Mouse (Mus musculus): ENCODE data around the gene Crtc1. TPM values are rescaled to one million over a fixed set of nuclear protein-coding genes. Genes with fewer than 3 reads are reported as not detected.

Gene Crtc1
- total RNA-seq, 4 experiments from 2014 or later, result 7.1 to 15.3 (median 7.6) TPM

GRCm38 (mm10) chr8:70351035-70351999 is 88.1 kb downstream of the Crtc1 start:
- DNase-seq (ENCODE audit: low spot score in 2 of 2), result no peak

DNA sequence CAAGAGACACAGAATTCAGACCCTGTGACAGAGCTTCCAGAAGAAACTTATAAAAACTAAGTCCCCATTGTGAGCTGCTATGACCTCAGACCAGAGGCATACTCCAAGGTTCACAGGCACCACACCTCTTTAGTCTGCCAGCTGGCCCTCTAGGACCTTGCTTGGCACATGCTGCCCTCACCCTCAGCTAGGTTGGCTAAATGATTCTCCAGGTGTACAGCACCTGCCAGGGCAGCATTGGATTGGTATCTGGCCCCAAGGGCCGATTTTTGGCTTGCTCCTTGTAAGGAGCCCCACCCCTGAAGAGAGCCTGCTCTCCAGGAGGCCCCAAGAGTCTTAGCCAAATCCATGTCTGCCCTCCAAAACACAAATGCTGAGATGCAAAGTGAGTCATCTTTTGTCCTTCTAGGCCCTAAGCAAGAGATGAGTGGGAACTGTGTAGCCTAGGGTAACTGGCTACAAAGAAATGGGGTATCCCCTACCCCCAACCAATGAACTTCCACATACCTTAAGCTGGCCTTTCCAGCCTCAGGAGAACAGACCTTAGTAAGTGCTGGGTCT is 91.4 kb downstream of the Crtc1 start:
- no peak for DNase-seq (ENCODE audit: low spot score in 2 of 2)

DNA sequence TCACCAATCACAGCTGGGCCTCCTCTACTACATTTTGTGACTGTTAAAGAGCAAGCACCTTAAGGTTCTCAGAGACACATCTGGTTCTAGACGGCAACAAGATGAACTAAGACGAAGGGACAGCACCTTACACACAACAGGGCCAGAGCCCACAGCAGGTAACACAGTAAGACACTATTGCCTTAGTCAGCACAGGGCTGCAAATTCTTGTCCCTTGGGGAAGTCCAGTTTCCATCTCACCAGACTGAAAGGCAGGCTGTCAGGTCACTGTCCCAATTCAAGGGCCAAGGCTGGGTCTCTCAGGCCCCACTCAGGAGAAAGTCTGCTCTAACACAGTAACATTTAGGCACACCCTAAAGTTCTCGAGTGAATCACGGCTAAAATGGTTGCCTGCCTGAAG is 91.9 kb downstream of the Crtc1 start:
- no peak for DNase-seq (ENCODE audit: low spot score in 2 of 2)

DNA sequence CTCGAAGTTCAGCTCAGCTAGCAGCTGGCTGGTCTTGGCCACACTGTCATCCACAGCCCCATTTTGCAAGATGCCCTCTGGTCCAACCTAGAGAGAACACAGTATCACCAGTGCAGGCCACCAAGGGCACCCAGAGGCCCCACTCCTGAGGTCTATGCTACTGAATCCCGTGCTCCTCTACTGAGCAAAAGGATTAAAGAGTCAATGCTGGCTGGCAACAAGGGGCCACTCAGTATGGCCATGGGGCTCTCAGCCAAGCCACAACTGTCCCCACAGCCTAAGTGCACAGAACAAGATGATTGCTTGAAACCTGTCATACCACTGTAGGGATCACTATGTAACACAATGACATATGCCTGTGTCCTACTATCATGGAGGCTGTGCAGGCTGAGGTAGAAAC is 95.1 kb downstream of the Crtc1 start:
- DNase-seq (ENCODE audit: low spot score in 2 of 2), result no peak

GRCm38 (mm10) chr8:70343696-70344095 is 95.7 kb downstream of the Crtc1 start:
- DNase-seq (ENCODE audit: low spot score in 2 of 2), result no peak

GRCm38 (mm10) chr8:70343076-70343475 is 96.3 kb downstream of the Crtc1 start:
- no peak for DNase-seq (ENCODE audit: low spot score in 2 of 2)

- DNase-seq (ENCODE audit: low spot score in 2 of 2), result no peak
Observed at GRCm38 (mm10) chr8:70342007-70342406, 97.4 kb downstream of the Crtc1 start.

DNA sequence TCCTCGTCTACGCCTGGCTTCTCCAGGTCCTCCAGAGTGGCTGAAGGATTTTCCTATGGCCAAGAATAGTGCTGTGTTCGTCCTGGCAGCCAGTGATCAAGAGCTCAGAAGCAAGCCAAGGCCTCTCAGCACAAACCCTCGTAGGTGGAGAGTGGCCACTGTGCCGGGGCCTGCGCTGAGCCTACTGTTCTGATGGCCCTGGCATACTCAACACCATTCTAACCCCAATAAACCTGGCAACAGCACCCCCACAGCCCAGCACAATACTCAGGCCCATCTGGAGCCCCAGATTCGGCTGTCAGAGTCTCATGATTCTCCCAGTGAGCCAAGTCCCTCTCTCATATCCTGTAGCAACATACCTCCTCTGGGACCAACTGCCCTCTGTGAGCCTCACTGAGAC is 98.7 kb downstream of the Crtc1 start:
- DNase-seq (ENCODE audit: low spot score in 2 of 2), result no peak

DNA sequence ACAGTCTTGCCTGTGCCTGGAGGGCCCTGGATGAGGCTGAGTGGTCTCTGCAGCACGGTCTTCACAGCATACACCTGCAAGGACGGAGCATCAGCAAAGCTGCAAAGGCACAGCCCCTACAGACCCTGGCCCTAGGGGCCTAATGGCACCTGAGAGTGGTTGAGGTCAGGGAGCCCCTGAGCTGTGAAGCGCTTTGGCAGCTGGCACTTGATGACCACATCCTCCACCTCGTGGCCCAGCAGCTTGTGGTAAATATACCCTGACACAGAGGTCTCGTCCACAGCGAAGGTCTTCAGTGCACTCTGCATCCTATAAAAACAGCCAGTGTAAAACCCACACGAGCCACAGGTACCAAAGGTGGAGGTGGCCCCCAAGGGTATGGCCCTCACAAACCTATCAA is 100.4 kb downstream of the Crtc1 start:
- no peak for DNase-seq (ENCODE audit: low spot score in 2 of 2)

GRCm38 (mm10) chr8:70332878-70333202 is 106.5 kb downstream of the Crtc1 start:
- DNase-seq (ENCODE audit: low spot score in 2 of 2), result no peak

Other genes starting within 250 kb of the Crtc1 start
- gene Slc25a42, start 227.3 kb downstream of the Crtc1 start, total RNA-seq (2022), result 10 to 100 TPM; 27.4 to 34.4 (median 31.1) TPM
- 10 to 100 TPM; 41.1 to 50.5 (median 42.9) TPM for gene Sugp2, start 205.4 kb downstream of the Crtc1 start, total RNA-seq (2022)
- gene Armc6, start 205.1 kb downstream of the Crtc1 start, total RNA-seq (2022), result 1 to 10 TPM; 5.5 to 8.7 (median 7.6) TPM
- gene Homer3, start 156.8 kb downstream of the Crtc1 start, total RNA-seq (2022), result 1 to 10 TPM; 3.1 to 4.4 (median 3.2) TPM
- gene Ddx49, start 137.1 kb downstream of the Crtc1 start, total RNA-seq (2022), result 10 to 100 TPM; 25.8 to 35.3 (median 33.9) TPM
- 100 to 1,000 TPM; 112 to 126 (median 121) TPM for gene Cope, start 137.1 kb downstream of the Crtc1 start, total RNA-seq (2022)
- gene Cers1, start 123.8 kb downstream of the Crtc1 start, total RNA-seq (2022), result 10 to 100 TPM; 16.5 to 25.1 (median 20.2) TPM
- 1 to 10 TPM in 1 of 4 experiments, under 1 TPM in 1, not detected in 2; 0.75 to 2.7 TPM for gene Gdf1, start 109.8 kb downstream of the Crtc1 start, total RNA-seq (2022)
- gene Upf1, start 86.3 kb downstream of the Crtc1 start, total RNA-seq (2022), result 10 to 100 TPM; 29.7 to 32.7 (median 30.8) TPM
- gene Comp, start 66.0 kb downstream of the Crtc1 start, total RNA-seq (2022), result 10 to 100 TPM in 2 of 4 experiments, 1 to 10 TPM in 2; 2.7 to 16.7 (median 8.4) TPM
- gene Klhl26, start 37.4 kb upstream of the Crtc1 start, total RNA-seq (2022), result 1 to 10 TPM; 6.6 to 9.7 (median 7.5) TPM
- gene Tmem59l, start 47.8 kb upstream of the Crtc1 start, total RNA-seq (2022), result not detected
- 1 to 10 TPM; 1.1 to 2.5 (median 2.3) TPM for gene Crlf1, start 53.6 kb upstream of the Crtc1 start, total RNA-seq (2022)
- gene Rex1bd, start 67.2 kb upstream of the Crtc1 start, total RNA-seq (2022), result 100 to 1,000 TPM; 175 to 196 (median 181) TPM
- gene Uba52, start 71.2 kb upstream of the Crtc1 start, total RNA-seq (2022), result 100 to 1,000 TPM; 794 to 918 (median 839) TPM
- 100 to 1,000 TPM; 113 to 123 (median 120) TPM for gene Fkbp8, start 88.1 kb upstream of the Crtc1 start, total RNA-seq (2022)
- gene Kxd1, start 88.4 kb upstream of the Crtc1 start, total RNA-seq (2022), result 10 to 100 TPM; 68.3 to 80.8 (median 76.7) TPM
- 10 to 100 TPM; 11.9 to 14.7 (median 12.3) TPM for gene Ell, start 99.9 kb upstream of the Crtc1 start, total RNA-seq (2022)
- gene Isyna1, start 154.8 kb upstream of the Crtc1 start, total RNA-seq (2022), result 1 to 10 TPM; 1.9 to 3.4 (median 2.4) TPM
- 10 to 100 TPM in 3 of 4 experiments, 1 to 10 TPM in 1; 8.5 to 19.2 (median 10.4) TPM for gene Ssbp4, start 169.3 kb upstream of the Crtc1 start, total RNA-seq (2022)
- gene Lrrc25, start 176.6 kb upstream of the Crtc1 start, total RNA-seq (2022), result under 1 TPM in 3 of 4 experiments, not detected in 1; 0.17 to 0.49 (median 0.22) TPM
- gene Gdf15, start 192.9 kb upstream of the Crtc1 start, total RNA-seq (2022), result under 1 TPM in 1 of 4 experiments, not detected in 3; 0.24 TPM
- gene Pgpep1, start 220.8 kb upstream of the Crtc1 start, total RNA-seq (2022), result 10 to 100 TPM; 13.6 to 19.0 (median 15.7) TPM
- 10 to 100 TPM; 64.4 to 75.4 (median 70.3) TPM for gene Lsm4, start 233.7 kb upstream of the Crtc1 start, total RNA-seq (2022)